Mouse (Mus musculus): Measurements from ENCODE around the gene Gm10097. TPM values are rescaled to one million over a fixed set of nuclear protein-coding genes. Genes with fewer than 3 reads are reported as not detected.

The Gm10097 gene
- under 1 TPM; 0.19 to 0.41 TPM for total RNA-seq (2021)
- long read RNA-seq, experiment 1, result 0 reads
- long read RNA-seq, experiment 2, result 0 reads

DNA sequence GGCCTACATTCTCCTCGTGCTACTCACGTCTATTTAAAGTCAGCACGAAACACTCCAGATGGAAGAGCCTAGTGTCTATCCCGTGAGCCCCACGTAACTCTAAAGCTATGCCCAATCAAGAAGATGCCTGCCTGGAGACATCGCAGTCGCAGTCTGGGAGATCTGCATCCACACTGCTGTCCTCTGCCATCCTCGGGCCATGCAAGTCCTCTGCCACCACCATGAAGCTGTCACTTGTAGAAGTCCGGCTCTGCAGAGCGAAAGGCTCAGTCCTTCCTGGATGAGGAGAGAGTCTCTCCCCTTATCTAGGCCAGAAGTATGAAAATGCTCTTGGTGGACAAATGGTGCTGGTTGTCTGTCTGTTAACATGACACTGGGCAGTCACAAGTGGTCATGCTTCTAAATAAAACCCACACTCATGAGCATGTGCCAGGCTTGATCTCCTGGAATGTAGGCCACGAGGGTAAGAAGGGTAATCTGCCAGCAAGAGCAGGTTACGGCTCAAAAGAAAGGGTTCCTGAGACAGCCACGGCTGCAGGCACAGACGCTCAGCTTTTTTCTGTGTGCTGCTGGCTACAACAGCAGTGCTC lies at the start of gene Gm10097:
Gene Gm10097 (plus strand): TSS at position 517 of the 590 bp plus-strand sequence.
- peak; percentile 26 for DNase-seq

DNA sequence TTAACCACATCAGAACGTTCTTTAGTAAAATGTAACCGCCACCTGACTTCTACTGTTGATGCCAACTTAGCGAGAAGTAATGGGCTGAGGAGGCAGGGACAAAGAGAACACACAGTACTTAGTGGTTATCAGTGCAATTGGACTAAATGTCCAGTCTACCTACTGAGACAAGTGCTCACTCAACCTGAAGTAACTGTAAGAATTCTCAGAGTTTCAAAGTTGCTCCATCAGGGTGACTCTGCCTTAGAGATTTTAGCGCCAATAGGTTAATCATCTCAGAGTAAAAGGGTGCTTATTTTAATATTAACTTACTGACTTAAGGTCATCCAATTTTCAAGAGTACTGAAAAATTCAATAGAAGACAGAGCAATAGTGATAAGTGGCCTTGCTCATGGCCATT lies 43.1 kb upstream of the Gm10097 start:
- DNase-seq, result no peak

DNA sequence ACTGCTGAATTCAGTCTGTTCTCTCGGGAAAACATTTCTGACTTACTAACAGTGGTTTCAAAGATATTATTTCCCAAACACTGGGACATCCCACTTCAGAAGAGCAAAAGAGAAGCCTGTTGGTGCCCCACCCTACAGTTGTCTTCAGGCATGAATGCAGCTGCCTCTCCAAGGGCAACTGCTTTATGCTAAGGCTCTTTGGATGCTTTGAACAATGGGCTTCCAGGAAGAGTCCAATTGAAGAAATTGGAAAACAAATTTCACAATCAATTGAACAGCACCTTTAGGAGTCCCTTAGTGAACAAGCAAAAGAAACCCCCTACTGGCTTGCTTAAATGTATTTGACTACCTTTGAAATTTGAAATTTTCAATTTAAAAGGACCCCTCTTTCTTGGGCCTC lies 41.8 kb upstream of the Gm10097 start:
- DNase-seq, result no peak

DNA sequence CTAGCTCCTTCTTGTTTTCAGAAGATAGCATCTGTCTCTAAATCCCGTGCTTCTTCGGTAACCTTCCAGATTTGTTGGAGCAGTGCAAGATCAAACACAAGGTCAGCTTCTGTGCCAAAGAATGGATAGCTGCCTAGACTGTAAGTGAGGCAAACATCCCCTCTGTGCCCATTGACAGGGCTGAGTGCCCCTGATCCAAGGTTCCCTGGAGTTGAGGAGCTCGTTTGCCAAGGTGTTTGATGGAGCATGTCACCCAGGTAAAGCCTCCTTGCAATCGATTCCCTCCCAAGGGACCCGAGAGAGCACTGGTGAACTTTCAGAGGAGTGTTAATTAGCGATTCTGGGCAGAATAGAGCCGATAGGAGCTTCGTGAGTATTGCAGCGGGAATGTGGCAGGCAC lies 40.7 kb upstream of the Gm10097 start:
- no peak for DNase-seq

DNA sequence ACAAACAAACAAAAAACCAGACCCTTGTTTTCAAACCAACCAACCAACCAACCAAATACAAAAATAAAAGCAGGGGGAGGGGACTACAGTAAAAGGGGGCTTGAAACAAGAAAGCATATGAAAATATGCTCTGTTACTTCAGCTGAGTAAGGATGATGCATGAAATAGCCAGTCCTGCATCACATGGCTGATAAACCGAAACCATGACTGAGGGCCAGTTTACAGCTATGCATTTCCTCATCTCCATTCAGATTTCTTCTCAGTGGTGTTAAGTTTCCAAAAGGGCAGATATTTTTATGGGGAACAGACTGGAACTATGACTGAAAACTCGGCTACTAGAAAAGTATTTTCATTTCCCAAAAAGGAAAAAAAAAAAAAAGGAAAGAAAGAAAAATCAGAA lies 39.8 kb upstream of the Gm10097 start:
- no peak for DNase-seq

DNA sequence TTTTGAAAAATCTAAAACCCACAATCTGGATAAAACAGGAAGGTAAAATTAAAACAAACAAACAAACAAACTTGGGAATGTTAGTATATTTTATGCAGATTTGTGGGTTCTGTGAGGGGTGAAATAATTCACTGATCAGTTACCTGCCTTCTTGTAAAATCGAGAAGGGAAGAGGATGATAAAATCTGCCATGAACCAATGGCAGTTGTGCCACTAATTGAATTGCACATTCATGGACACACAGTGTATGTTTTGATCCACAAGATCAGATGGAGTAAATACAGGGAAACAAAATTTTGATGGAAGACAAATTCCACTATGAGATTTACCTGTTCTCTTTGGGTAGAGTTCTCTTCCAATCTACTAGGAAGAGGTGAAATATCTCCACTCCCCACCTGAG lies 39.1 kb upstream of the Gm10097 start:
- no peak for DNase-seq

DNA sequence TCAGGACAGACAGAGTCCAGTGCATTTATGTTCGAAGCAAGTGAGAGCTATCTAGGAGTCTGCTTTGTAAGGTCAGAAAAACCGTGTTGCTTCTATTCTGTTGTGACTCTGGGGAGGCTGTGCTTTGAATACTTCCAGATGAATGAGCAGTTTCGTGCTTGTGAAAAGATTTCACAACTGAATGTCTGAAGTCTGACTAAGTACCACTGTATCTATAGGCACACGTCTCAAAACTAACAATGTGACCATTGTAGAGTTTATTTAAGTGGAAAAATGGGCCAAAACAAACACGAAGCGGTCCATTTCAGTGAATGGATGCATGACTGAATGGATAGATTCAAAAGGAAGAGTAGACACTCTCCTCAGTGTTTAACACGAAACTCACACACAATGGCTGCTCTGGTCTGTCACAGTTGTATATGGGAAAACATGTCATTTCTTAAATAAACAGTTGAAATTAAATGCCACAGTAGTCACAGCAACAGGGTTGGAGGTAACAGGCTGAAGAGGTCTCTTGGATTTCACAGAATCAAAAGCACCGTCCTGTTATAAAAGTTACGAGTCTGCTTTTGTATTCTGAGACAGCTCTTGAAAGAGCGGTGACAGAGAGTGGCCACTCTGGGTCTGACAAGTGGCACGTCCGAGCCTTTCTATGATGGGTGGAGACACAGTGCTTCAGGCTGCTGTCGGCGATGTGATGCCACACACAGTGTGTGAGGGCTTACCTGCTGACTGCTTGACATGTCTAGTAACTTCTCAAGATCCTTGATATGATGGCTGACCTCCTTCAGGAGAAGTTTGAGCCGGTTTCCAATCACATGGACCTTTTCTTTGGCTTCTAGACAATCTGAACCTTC lies 36.6 kb upstream of the Gm10097 start:
- DNase-seq, result no peak

DNA sequence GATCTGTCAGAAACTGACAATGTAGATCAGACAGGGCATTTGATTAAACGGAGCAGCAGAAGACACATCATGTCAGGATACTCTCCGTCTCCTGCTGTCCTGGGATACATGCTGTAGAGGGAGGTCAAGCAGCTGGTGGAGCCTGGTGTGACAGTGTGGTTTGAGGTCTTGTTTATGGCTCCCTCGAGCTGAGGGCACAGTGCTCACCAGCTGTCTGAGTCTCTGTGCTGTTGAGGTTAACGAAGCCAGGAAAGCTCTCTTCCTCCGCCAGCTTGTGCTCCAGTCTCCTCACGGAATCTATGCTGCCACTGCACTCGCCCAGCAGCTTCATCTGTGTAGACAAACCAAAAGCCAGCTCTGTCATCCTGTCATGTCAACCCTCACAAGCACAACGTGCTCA lies 27.7 kb upstream of the Gm10097 start:
- no peak for DNase-seq

DNA sequence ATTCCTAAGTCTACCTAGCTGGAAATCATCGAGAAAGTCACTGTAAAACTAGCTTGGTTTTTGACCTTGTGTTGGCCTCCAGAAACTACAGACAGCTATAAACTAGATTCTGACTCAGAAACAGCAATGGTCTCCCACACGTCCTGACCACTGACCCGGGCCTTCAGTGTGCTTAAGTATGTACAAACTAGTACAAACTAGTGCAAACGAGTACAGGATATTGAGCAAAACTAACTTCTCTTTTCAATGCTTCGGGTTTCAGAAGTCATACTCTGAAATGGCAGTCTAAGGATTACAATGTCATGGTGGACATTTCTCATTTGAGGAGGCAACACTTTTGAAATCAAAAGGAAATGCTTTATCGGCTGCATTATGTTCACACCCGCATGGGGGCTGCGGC lies 24.5 kb upstream of the Gm10097 start:
- no peak for DNase-seq

DNA sequence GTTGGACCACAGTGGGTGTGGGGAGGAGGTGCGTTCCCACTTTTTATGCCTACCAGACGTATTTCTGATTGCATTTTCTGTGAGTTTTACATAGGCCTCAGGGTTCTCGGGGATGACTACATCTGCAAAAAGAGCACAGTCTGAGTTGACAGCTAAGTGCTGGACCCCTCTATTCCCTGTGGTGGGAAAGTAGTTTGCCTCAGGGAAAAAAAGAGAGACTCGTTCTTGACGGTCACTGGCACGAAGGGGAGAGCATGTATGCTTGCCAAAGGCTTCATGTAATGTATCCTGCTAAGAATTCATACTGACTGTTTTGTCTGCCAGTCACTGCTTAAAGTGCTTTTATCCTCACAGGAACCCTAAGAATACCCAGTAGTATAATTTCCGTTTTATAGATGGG lies 23.8 kb upstream of the Gm10097 start:
- no peak for DNase-seq

DNA sequence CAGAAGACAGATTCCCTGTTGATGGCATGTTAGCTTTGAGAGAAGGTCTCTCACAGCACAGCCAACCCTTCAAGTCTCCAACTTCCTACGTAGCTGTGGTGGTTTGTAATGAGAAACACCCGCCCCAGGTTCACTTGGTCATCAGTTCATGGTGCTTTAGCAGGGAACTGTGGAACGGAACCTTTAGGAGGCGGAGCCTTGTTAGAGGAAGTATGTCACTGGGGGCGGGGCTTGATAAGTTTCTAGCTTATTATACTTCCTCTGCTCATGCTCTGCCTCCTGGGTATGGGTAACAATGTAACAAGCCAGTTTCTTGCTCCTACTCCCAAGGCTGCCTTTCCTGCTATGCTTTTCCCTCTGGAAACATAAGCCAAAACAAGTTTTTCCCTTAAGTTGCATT lies 23.3 kb upstream of the Gm10097 start:
- DNase-seq, result no peak

DNA sequence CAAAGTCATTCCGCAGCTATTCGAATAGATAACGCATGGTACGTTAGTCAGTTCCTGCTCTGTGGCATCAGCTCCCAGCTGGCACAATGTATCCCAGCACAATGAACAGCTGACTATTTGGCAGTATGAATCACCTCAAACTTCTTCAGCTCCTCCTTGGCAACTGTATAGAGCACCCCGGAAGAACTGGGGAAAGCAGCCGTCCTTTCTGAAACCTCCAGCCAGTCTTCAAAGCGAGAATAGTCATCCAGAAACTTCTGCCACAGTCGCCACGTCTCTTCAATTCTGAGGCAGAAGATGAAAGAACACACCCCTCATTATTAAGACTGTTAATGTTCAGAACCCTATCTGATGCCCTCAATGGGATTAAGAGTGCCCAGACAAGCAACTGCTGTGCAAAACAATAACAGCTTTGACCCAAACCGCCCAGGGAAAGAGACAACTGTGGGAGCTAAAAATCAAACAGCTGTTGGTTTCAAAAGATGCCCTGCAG lies 12.7 kb upstream of the Gm10097 start:
- no peak for DNase-seq

DNA sequence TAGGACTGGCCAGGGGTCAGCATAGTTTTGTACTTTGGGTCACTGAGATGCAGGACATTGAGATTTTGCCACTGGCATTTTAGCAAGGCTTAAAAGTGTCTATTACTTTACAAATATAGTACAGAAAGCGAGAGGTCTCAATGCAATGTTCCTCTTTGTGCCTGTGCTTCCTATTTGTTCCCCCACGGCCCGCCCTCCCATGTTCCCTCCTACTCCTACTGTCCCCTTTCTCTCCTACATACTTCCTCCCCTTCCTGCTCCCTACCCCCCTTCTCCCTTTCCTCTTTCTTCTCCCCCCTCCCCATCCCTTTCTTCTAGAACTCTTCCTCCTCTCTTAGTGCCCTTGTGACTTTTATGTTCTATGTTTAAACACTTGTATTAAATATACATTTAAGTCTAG lies 12.1 kb upstream of the Gm10097 start:
- DNase-seq, result no peak

DNA sequence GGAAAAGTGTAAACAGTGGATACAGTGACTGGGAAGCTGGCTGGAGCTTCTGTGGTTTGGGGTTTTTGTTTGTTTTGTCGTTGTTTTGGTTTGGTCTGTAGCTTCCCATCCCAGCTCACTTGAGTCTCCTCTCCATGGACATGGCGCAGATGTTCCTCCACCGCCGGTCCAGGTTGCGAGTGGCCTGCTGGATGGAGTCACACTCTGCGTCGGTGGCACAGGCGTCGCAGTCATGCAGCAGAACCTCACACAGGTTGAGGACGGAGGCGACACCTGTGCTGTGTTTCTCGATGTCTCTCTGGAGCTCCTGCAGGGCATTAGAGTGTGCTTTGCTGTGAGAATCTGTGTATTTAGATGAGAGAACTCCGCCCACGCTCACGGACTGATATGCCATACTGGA lies 11.3 kb upstream of the Gm10097 start:
- no peak for DNase-seq

DNA sequence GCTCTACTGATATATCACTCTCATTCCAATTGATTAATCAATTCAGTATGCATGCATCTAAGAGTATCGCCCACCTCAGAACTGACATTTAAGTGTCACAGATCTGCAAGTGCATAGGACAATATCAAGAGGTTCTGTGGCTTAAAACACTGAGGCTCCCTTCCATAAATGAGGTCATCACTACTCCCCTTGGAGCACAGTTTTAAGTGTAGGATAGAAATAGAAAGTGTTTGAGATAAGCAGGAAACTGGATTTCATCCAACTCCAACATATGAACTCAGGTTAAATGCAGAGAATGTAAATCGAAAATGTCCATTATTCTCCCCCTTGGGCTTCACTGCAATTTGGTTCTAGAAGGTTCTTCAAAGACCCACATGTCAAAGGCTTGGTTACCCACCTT lies 10.1 kb upstream of the Gm10097 start:
- no peak for DNase-seq

DNA sequence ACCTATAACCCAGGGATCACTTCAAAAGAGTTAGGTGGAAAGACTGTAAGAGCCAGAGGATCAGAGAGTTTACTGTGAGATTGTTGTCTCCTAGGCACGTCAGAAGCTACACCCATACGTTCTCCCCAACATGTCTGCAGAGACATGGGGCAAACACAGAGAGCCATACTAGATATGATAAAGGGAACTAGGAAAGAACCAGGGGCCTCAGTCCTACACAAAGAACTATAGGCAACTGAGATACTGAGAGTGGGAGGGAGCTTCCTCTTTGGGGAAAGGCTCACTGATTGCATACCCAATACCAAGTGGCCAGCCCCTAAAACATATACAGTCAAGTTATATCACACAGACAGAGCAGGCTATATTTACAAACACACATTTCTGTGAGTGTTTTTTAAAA lies 9.0 kb upstream of the Gm10097 start:
- no peak for DNase-seq

DNA sequence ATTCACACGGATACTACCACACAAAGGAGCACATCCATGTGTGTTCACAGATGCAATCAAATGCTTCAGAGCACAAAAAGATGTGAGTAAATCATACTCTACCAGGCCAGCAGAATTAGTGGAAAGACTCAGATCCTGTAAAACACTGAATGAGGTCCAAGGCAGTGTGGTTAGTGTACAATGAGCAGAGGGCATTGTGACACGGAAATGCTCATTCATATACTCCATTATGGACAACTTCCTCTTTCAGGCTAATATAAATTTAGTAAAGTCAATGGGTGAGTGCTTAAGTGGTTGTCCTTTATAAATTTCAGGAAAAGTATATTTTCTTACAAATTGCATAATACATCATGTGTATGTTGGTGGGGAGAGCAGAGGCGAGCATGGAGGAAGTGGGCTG lies 1.9 kb upstream of the Gm10097 start:
- no peak for DNase-seq

DNA sequence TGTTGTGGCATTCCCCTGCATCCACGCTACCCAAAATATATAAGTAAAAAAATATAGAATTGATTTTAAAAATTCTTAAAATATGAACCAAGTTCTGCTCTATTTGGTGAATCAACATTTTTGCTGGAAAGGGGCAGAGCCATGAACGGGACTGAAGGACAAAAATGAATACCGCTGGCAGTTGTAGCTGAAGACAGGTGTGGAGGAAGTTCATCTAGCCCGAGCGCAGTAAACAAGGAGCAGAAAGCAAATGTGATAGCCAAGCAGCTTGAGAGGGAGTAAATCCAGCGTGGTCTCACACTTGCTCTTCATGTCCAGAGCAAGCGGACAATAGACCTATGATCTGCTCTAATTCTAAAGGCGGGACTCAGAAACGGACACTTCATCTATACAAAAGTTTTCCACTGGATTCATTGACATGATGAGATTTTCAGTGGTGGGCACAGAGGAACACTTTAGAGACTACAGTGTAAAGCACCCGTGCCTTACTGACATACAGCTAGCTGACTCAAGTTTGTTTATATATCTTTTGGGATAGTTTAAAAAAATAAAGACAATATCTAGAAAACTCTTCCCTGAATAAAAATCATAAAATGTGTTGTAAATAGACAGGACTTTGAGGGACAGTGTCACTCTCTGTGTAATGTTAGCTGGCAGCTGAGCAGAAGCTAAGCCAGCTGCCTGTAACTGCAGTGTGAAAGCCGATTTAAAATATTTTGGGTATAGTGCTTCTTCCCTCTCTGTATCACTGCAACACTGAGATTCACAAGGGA lies 1.4 kb downstream of the Gm10097 start:
- no peak for DNase-seq

DNA sequence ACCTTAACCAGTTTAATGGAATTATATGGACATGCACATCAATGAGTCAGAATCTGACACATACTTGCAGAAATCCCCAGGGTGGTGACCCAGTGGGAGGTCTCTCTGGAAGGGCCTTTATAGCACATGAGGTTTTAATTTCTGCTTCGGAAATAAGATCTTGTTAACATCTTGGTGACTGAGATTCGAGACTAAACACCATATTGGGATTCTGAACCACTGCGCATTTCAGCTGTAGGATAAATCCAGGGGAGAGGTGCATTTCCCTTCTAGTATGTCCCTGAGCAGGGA lies 1.9 kb downstream of the Gm10097 start:
- no peak for DNase-seq

DNA sequence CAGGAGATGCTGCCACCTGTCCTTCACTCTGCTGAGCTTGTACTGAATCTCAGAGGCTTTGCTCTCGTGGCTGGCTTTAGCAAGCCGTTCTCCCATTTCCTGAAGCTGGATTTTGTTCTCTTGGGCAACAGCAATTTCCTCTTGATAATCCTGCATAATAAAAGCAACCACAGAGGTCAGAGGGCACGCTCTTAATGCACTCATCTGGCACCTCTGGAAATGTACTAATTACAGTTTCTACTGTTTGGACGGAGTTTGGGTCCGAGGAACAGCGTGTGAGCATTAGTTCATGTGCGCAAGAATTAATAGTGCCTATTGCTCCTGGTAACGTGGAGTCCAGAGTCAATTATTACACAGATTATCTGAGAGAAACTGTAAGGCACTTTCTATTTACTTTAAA lies 3.1 kb downstream of the Gm10097 start:
- DNase-seq, result no peak

DNA sequence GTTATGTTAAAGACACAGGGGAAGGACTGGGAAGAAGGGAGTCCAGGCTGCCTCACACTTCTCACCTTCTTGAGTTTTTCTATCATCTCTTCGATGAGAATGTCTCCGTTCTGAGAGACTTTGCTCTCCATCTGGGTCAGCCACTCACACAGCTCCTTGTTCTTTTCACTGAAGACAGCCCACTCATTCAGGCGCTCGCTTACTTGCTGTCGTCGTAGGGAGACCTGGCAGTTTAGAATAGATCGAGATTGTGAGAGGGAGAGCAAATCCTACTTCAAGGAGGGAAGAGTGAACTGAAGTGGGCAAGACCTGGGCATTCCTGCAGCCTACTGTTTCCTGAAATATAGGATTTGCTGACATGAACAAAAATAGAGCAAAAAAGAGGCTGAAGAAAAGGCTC lies 6.7 kb downstream of the Gm10097 start:
- DNase-seq, result no peak

DNA sequence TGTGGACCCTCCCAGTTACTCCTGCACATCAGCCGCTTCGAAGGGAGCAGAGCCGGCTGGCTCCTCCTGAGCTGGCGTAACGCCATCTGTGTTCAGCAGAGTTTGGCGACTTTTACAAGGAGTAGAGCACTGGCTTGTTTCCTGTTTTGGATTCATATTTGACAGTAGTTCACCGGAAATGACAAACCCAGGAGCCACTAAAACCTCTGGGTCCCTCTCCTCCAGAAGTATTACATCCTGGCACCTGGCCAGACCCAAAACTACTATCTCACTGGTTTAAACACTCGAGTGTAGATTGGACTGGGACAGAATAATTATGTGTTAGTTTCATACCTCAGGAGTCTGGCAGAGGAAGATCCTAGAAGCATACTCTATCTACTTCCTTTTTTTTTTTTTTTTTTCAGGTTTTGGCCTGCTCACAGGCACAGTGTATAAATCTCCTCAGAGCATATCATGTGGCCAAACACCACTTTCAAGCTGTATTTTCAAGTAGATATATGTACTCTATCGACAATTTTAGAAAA lies 11.0 kb downstream of the Gm10097 start:
- peak; percentile 48 for DNase-seq

DNA sequence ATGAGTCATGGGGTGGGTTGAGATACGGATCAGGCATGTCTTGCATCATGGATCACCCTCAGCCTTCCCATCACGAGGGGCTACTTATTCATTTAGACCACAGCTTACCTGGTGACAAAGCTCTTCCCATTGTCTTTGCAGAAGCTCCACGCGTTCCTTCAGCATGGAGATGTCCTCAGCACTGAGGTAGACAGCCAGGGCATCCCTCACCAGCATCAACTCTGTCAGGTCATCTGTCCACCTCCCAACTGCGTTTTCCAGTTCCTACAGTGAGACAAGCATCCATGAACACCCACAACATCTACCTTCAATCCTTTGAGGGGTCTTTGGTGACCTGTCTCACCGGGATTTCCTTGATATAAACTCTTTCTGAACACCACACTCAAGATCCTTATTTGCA lies 14.7 kb downstream of the Gm10097 start:
- DNase-seq, result no peak
